Comparison of ENCODE assay signal across 9 mouse cellular contexts in the genomic region with DNA sequence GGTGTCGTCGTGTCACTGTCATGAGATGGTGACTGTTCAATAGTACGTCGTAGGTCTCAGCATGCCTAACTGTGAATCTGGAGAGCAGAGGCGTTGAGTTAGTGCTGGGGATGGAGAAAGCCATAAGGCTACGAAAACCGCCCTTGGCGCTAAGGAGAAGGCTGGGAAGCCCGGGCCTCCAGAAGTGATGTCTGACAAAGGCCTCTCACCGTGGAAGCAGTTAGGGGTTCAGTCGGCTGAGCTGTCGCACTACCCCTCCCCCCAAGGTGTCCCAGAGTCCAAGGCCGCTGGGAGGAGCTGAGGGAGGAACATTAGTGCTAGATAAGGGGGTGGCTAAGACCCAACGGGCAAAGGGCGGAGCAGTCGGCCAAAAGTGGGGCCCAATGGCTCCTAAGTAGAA. TPM values are rescaled to one million over a fixed set of nuclear protein-coding genes. Genes with fewer than 3 reads are reported as not detected.
A peak's percentile ranks its signal among the peaks of the same experiment; 100 is the strongest.
DNase-seq lines count a peak whose midpoint lies in the region; ATAC-seq lines count a peak whose summit lies in the region.
"Had no signal": no experiment of that assay in that cellular context is flagged by ENCODE, and none has a peak within 500 bp of the region (broad histone marks: within the 10 kb centered on the region; RNA-seq: fewer than 3 reads in every experiment).

No protein-coding gene starts in this region.

- H3K27ac ChIP-seq in heart, embryonic 16.5 days (ENCODE audit: low read length), result no peak overlapping the region
- peak overlapping the region; percentile 89 for H3K27ac ChIP-seq in intestine, embryonic 16.5 days (ENCODE audit: low read length)
- H3K27ac ChIP-seq in liver, embryonic 16.5 days (ENCODE audit: low read length), result peak overlapping the region; percentile 82

- 6% methylated on average over 16 of the region's 16 CpGs for WGBS in heart, embryonic 16.5 days
- WGBS in intestine, embryonic 16.5 days, result 9% methylated on average over 16 of the region's 16 CpGs
- WGBS in liver, embryonic 16.5 days (ENCODE audit: insufficient replicate concordance), result 2% methylated on average over 16 of the region's 16 CpGs

- peaks cover 19% of the 10 kb centered on the region for H3K4me1 ChIP-seq in heart, embryonic 16.5 days (ENCODE audit: control insufficient read depth, insufficient read depth, low read length)
- peaks cover 14% of the 10 kb centered on the region for H3K4me1 ChIP-seq in intestine, embryonic 16.5 days (ENCODE audit: control insufficient read depth, insufficient read depth, low read length)
- peaks cover 24% of the 10 kb centered on the region for H3K4me1 ChIP-seq in liver, embryonic 16.5 days (ENCODE audit: control insufficient read depth, low read depth, low read length)

- H3K4me2 ChIP-seq in heart, embryonic 16.5 days (ENCODE audit: low read depth, low read length), result peak overlapping the region; percentile 59
- H3K4me2 ChIP-seq in intestine, embryonic 16.5 days (ENCODE audit: low read depth, low read length), result peak overlapping the region; percentile 60
- H3K4me2 ChIP-seq in liver, embryonic 16.5 days (ENCODE audit: low read depth, low read length), result peak overlapping the region; percentile 80

- DNase-seq in heart, adult 8-10 months (ENCODE audit: low spot score), result no peak
- DNase-seq in adrenal gland, postnatal 36 days, result peak; percentile 36 to 70
- DNase-seq in layer of hippocampus, adult 8-10 months (ENCODE audit: low spot score in 2 of 2), result no peak
- no peak for DNase-seq in left cerebral cortex, postnatal 14 days (ENCODE audit: low spot score in 2 of 2)
- DNase-seq in cerebellum, adult 11 months, result no peak

- H3K9me3 ChIP-seq in heart, embryonic 16.5 days (replicated peaks; ENCODE audit: control insufficient read depth, low read length), result no peaks in the 10 kb centered on the region
- H3K9me3 ChIP-seq in intestine, embryonic 16.5 days (ENCODE audit: control insufficient read depth, low read length), result no peaks in the 10 kb centered on the region
- H3K9me3 ChIP-seq in liver, embryonic 16.5 days (replicated peaks; ENCODE audit: control insufficient read depth, low read length), result no peaks in the 10 kb centered on the region

- H3K9ac ChIP-seq in heart, embryonic 16.5 days (ENCODE audit: low read length), result no peak overlapping the region
- peak overlapping the region; percentile 78 for H3K9ac ChIP-seq in intestine, embryonic 16.5 days (ENCODE audit: low read depth, low read length)
- peak overlapping the region; percentile 59 for H3K9ac ChIP-seq in liver, embryonic 16.5 days (ENCODE audit: low read depth, low read length)

- no peak for ATAC-seq in heart, embryonic 16.5 days (replicated peaks; ENCODE audit: extremely low read depth, insufficient read depth, low FRiP score)
- peak; percentile 64 for ATAC-seq in intestine, embryonic 16.5 days
- peak; percentile 57 for ATAC-seq in liver, embryonic 16.5 days (ENCODE audit: low read depth)
- ATAC-seq: Patski had no signal

- no peaks in the 10 kb centered on the region for H3K36me3 ChIP-seq in heart, embryonic 16.5 days (ENCODE audit: control insufficient read depth, insufficient read depth)
- no peaks in the 10 kb centered on the region for H3K36me3 ChIP-seq in intestine, embryonic 16.5 days (ENCODE audit: control insufficient read depth, insufficient read depth, low read length)
- no peaks in the 10 kb centered on the region for H3K36me3 ChIP-seq in liver, embryonic 16.5 days (ENCODE audit: control insufficient read depth, insufficient read depth)

- H3K4me3 ChIP-seq in heart, embryonic 16.5 days (ENCODE audit: low read length), result peak overlapping the region; percentile 39
- peak overlapping the region; percentile 61 for H3K4me3 ChIP-seq in intestine, embryonic 16.5 days (ENCODE audit: low read length)
- H3K4me3 ChIP-seq in liver, embryonic 16.5 days (ENCODE audit: low read depth, low read length), result peak overlapping the region; percentile 65

- peaks cover 54% of the 10 kb centered on the region for H3K27me3 ChIP-seq in heart, embryonic 16.5 days (ENCODE audit: control insufficient read depth, insufficient read depth, low read length)
- H3K27me3 ChIP-seq in intestine, embryonic 16.5 days (replicated peaks; ENCODE audit: control insufficient read depth, insufficient read depth, low read length), result peaks cover 36% of the 10 kb centered on the region
- peaks cover 43% of the 10 kb centered on the region for H3K27me3 ChIP-seq in liver, embryonic 16.5 days (ENCODE audit: control insufficient read depth, insufficient read depth, low read depth, low read length)
- H3K27me3 ChIP-seq: Patski had no signal

- intact Hi-C loops in left cerebral cortex, postnatal 14 days (cut with DNase I), result no loop called here

RNA-seq across cellular contexts. Expression of gene Nags, which starts 0.7 kb away (rescaled TPM):
- polyA plus RNA-seq in heart, embryonic 16.5 days (2015; fragmentation: Nextera tagmentation; extraction: Ambion mirVana), result 0.14 and 0.29 TPM in 2 replicates
- under 1 TPM; 0.14 to 0.30 (median 0.22) TPM for total RNA-seq in heart, adult 8-10 months (2022)
- total RNA-seq in adrenal gland, postnatal 36 days (2021), result under 1 TPM; 0.13 to 0.43 TPM
- polyA plus RNA-seq in intestine, embryonic 16.5 days (2015; fragmentation: Nextera tagmentation; extraction: Ambion mirVana), result 33.8 and 39.1 TPM in 2 replicates
- 19.0 and 19.2 TPM in 2 replicates for polyA plus RNA-seq in liver, embryonic 16.5 days (2015; fragmentation: Nextera tagmentation; extraction: Ambion mirVana)
- under 1 TPM in 1 of 4 experiments, not detected in 3; 0.29 TPM for total RNA-seq in layer of hippocampus, adult 8-10 months (2022)
- total RNA-seq in left cerebral cortex, postnatal 14 days (2021), result not detected
- polyA plus RNA-seq: Patski had no signal

RNA-seq across cellular contexts. Expression of gene Tmem101, which starts 10.2 kb away (rescaled TPM):
- polyA plus RNA-seq in heart, embryonic 16.5 days (2015; fragmentation: Nextera tagmentation; extraction: Ambion mirVana), result 33.9 and 35.3 TPM in 2 replicates
- 10 to 100 TPM; 12.7 to 15.5 (median 14.9) TPM for total RNA-seq in heart, adult 8-10 months (2022)
- 10 to 100 TPM; 15.2 to 17.7 TPM for total RNA-seq in adrenal gland, postnatal 36 days (2021)
- polyA plus RNA-seq in intestine, embryonic 16.5 days (2015; fragmentation: Nextera tagmentation; extraction: Ambion mirVana), result 23.4 and 26.0 TPM in 2 replicates
- 9.0 and 9.9 TPM in 2 replicates for polyA plus RNA-seq in liver, embryonic 16.5 days (2015; fragmentation: Nextera tagmentation; extraction: Ambion mirVana)
- total RNA-seq in layer of hippocampus, adult 8-10 months (2022), result 10 to 100 TPM; 22.6 to 27.3 (median 25.1) TPM
- total RNA-seq in left cerebral cortex, postnatal 14 days (2021), result 10 to 100 TPM; 27.0 to 30.3 TPM

RNA-seq across cellular contexts. Expression of gene Pyy, which starts 38.4 kb away (rescaled TPM):
- not detected in 2 replicates for polyA plus RNA-seq in heart, embryonic 16.5 days (2015; fragmentation: Nextera tagmentation; extraction: Ambion mirVana)
- total RNA-seq in heart, adult 8-10 months (2022), result not detected
- not detected for total RNA-seq in adrenal gland, postnatal 36 days (2021)
- 62.9 and 67.0 TPM in 2 replicates for polyA plus RNA-seq in intestine, embryonic 16.5 days (2015; fragmentation: Nextera tagmentation; extraction: Ambion mirVana)
- 1.1 TPM in 1 of 2 replicates, not detected in the other for polyA plus RNA-seq in liver, embryonic 16.5 days (2015; fragmentation: Nextera tagmentation; extraction: Ambion mirVana)
- total RNA-seq in layer of hippocampus, adult 8-10 months (2022), result not detected
- total RNA-seq in left cerebral cortex, postnatal 14 days (2021), result not detected
- polyA plus RNA-seq: Patski had no signal

RNA-seq across cellular contexts. Expression of gene Lsm12, which starts 39.1 kb away (rescaled TPM):
- polyA plus RNA-seq in heart, embryonic 16.5 days (2015; fragmentation: Nextera tagmentation; extraction: Ambion mirVana), result 60.5 and 77.2 TPM in 2 replicates
- total RNA-seq in heart, adult 8-10 months (2022), result 10 to 100 TPM; 45.4 to 51.9 (median 48.8) TPM
- total RNA-seq in adrenal gland, postnatal 36 days (2021), result 10 to 100 TPM; 81.9 to 90.1 TPM
- 87.9 and 115 TPM in 2 replicates for polyA plus RNA-seq in intestine, embryonic 16.5 days (2015; fragmentation: Nextera tagmentation; extraction: Ambion mirVana)
- 51.2 and 52.5 TPM in 2 replicates for polyA plus RNA-seq in liver, embryonic 16.5 days (2015; fragmentation: Nextera tagmentation; extraction: Ambion mirVana)
- 10 to 100 TPM; 53.5 to 61.6 (median 58.8) TPM for total RNA-seq in layer of hippocampus, adult 8-10 months (2022)
- total RNA-seq in left cerebral cortex, postnatal 14 days (2021), result 10 to 100 TPM; 60.5 to 65.2 TPM

RNA-seq across cellular contexts. Expression of gene G6pc3, which starts 43.4 kb away (rescaled TPM):
- polyA plus RNA-seq in heart, embryonic 16.5 days (2015; fragmentation: Nextera tagmentation; extraction: Ambion mirVana), result 24.4 and 25.0 TPM in 2 replicates
- total RNA-seq in heart, adult 8-10 months (2022), result 10 to 100 TPM; 52.2 to 60.3 (median 58.6) TPM
- total RNA-seq in adrenal gland, postnatal 36 days (2021), result 100 to 1,000 TPM; 126 to 133 TPM
- polyA plus RNA-seq in intestine, embryonic 16.5 days (2015; fragmentation: Nextera tagmentation; extraction: Ambion mirVana), result 26.7 and 32.1 TPM in 2 replicates
- 7.7 and 8.2 TPM in 2 replicates for polyA plus RNA-seq in liver, embryonic 16.5 days (2015; fragmentation: Nextera tagmentation; extraction: Ambion mirVana)
- 10 to 100 TPM; 66.0 to 74.2 (median 70.4) TPM for total RNA-seq in layer of hippocampus, adult 8-10 months (2022)
- total RNA-seq in left cerebral cortex, postnatal 14 days (2021), result 10 to 100 TPM; 45.5 to 49.1 TPM

Comparison
In these comparisons a context has a peak if more than half of its experiments do, and no peak if none do; other contexts are left out.
1. DNase-seq: peak in adrenal gland, postnatal 36 days (2 of 2); none in heart, adult 8-10 months (single experiment), layer of hippocampus, adult 8-10 months (0 of 2), left cerebral cortex, postnatal 14 days (0 of 2) and cerebellum, adult 11 months (single experiment).
2. Peak in every context shown above with its lines, with median percentiles within 50 percentile points of each other: H3K4me2 ChIP-seq and H3K4me3 ChIP-seq.